Mouse (Mus musculus) CH12.LX (cell line): ENCODE results near the gene Foxp1.

Source experiments
- BHLHE40 ChIP-seq: IDR thresholded peaks from 2 replicates; pipeline ENCODE4 v1.6.1; 2011; ENCODE audit warnings: mild to moderate bottlenecking, low read depth, low read length, improper control_type of control experiment
- CTCF ChIP-seq, 2 experiments: IDR thresholded peaks in 1 of 2; conservative IDR thresholded peaks in 1 of 2; 2 replicates each; pipeline ENCODE4 v1.5.1; 2011 to 2012; ENCODE audit warnings: low read depth in 2 of 2, low read length in 2 of 2, improper control_type of control experiment in 1 of 2, inconsistent platforms in 1 of 2, mild to moderate bottlenecking in 1 of 2, moderate library complexity in 1 of 2
- EP300 ChIP-seq: IDR thresholded peaks from 2 replicates; pipeline ENCODE4 v1.6.1; 2011; ENCODE audit warnings: low read length, improper control_type of control experiment
- KAT2A ChIP-seq: IDR thresholded peaks from 2 replicates; pipeline ENCODE4 v1.6.1; 2012; ENCODE audit warnings: low read length, improper control_type of control experiment, inconsistent platforms; ENCODE audit not compliant: insufficient replicate concordance
- MAX ChIP-seq: IDR thresholded peaks from 2 replicates; pipeline ENCODE4 v1.6.1; 2011; ENCODE audit warnings: low read length, improper control_type of control experiment
- POLR2A ChIP-seq: IDR thresholded peaks from 2 replicates; pipeline ENCODE4 v1.6.1; 2011; ENCODE audit warnings: low read depth, mild to moderate bottlenecking, improper control_type of control experiment, low read length
- RCOR1 ChIP-seq: conservative IDR thresholded peaks from 2 replicates; pipeline ENCODE4 v1.6.1; 2012; ENCODE audit warnings: low read depth, mild to moderate bottlenecking, inconsistent platforms, low read length, improper control_type of control experiment
- TCF12 ChIP-seq: IDR thresholded peaks from 2 replicates; pipeline ENCODE4 v1.6.1; 2014; ENCODE audit warnings: low read depth, mild to moderate bottlenecking, inconsistent platforms, low read length, improper control_type of control experiment
- ZNF384 ChIP-seq: IDR thresholded peaks from 2 replicates; pipeline ENCODE4 v1.6.1; 2012; ENCODE audit warnings: low read depth, low read length, improper control_type of control experiment, inconsistent platforms

GRCm38 (mm10) chr6:99566921-99567320 lies 44.4 kb upstream of the Foxp1 start:
- no peak for TF ChIP-seq RCOR1
- TF ChIP-seq EP300: no peak
- no peak for TF ChIP-seq TCF12
- TF ChIP-seq MAX: no peak
- TF ChIP-seq KAT2A: no peak
- TF ChIP-seq ZNF384: no peak
- TF ChIP-seq BHLHE40: no peak
- TF ChIP-seq CTCF (conservative IDR thresholded peaks at IDR 0.05 in 1 of 2, IDR thresholded peaks at IDR 0.05 in 1 of 2; ENCODE audit: low read depth in 2 of 2, low read length in 2 of 2): no peak
- TF ChIP-seq POLR2A: no peak
